Mouse (Mus musculus): ENCODE measurements around the gene Lsamp.
"Not testable (repeated sequence)": the region's sequence is repeated elsewhere in the genome, so short reads cannot be mapped to it uniquely, and the experiment has no call there.

DNA sequence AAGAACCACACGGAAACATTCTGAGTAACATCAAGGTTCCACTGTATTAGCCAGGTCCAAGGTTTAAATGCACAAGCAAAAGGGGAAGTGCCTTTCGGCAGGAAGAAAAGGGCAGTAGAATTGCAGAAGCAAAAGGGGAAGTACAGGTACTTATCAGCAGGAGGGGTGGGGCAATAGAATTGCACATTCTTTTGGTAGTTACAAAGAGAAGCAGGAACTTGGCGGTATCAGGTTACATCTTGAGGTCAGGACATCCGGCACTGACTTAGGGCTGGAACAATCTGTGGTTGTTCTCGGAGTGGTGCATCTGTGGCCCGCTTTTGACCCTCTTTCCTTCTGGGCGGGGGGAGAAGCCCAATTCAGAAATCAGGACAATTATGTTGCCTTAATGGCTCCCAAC is 636.9 kb downstream of the Lsamp start:
- TF ChIP-seq CTCF (IDR thresholded peaks at IDR 0.05); POLR2A (IDR thresholded peaks at IDR 0.05; ENCODE audit: insufficient read depth, low read depth, low read length): not testable (repeated sequence)
